Mouse (Mus musculus) lung, embryonic 16.5 days (tissue): ENCODE data around the gene Dnajb13. TPM values are rescaled to one million over a fixed set of nuclear protein-coding genes. Genes with fewer than 3 reads are reported as not detected.

Experiments used
- ATAC-seq: fragments of 200-750 bp; cut with Nextera tagmentation; 2 replicates; pipeline ENCODE4 v1.8.0; 2017; ENCODE audit warnings: low read depth, mild to moderate bottlenecking, moderate library complexity
- H3K27ac ChIP-seq: fragments of 300-500 bp; sonication (generic); 2 replicates; pipeline ENCODE4 v1.5.1; 2014; ENCODE audit warnings: mild to moderate bottlenecking, control low read depth, low read length
- H3K27me3 ChIP-seq: fragments of 300-500 bp; sonication (generic); 2 replicates; pipeline ENCODE4 v1.6.1; 2014; ENCODE audit warnings: low read depth, low read length, mixed read lengths; ENCODE audit not compliant: control insufficient read depth, insufficient read depth
- H3K36me3 ChIP-seq: fragments of 300-500 bp; sonication (generic); 2 replicates; pipeline ENCODE4 v1.6.1; 2014; ENCODE audit warnings: low read length; ENCODE audit not compliant: control insufficient read depth, insufficient read depth
- H3K4me1 ChIP-seq: fragments of 300-500 bp; sonication (generic); replicated peaks from 2 replicates; pipeline ENCODE4 v1.6.1; 2014; ENCODE audit warnings: low read length, mixed read lengths; ENCODE audit not compliant: control insufficient read depth, insufficient read depth
- H3K4me2 ChIP-seq: fragments of 300-500 bp; sonication (generic); 2 replicates; pipeline ENCODE4 v1.6.1; 2014; ENCODE audit warnings: low read depth, low read length, control low read depth
- H3K4me3 ChIP-seq: fragments of 300-500 bp; sonication (generic); 2 replicates; pipeline ENCODE4 v1.5.1; 2014; ENCODE audit warnings: mild to moderate bottlenecking, low read length, control low read depth
- H3K9ac ChIP-seq: fragments of 300-500 bp; sonication (generic); 2 replicates; pipeline ENCODE4 v1.6.1; 2014; ENCODE audit warnings: low read length, control low read depth
- H3K9me3 ChIP-seq: fragments of 300-500 bp; sonication (generic); 2 replicates; pipeline ENCODE4 v1.6.1; 2016; ENCODE audit warnings: low read length; ENCODE audit not compliant: control insufficient read depth
- WGBS: fragments of 180-500 bp; shearing (Covaris S2); extraction: QIAGEN DNeasy Blood & Tissue Kit; methylation state at CpG from one replicate; pipeline ENCODE4 v1.1.7; 2014; 5-methylcytosine and 5-hydroxymethylcytosine counted together
- polyA plus RNA-seq: library from polyadenylated mRNA; unstranded; fragments of >200 nt; fragmentation: Nextera tagmentation; extraction: Ambion mirVana; gene quantifications from 2 replicates; pipeline ENCODE4 v1.2.1, GENCODE M21; 2015

Dnajb13 gene
- polyA plus RNA-seq, 1 experiment from 2014 or later: 8.5 TPM

DNA sequence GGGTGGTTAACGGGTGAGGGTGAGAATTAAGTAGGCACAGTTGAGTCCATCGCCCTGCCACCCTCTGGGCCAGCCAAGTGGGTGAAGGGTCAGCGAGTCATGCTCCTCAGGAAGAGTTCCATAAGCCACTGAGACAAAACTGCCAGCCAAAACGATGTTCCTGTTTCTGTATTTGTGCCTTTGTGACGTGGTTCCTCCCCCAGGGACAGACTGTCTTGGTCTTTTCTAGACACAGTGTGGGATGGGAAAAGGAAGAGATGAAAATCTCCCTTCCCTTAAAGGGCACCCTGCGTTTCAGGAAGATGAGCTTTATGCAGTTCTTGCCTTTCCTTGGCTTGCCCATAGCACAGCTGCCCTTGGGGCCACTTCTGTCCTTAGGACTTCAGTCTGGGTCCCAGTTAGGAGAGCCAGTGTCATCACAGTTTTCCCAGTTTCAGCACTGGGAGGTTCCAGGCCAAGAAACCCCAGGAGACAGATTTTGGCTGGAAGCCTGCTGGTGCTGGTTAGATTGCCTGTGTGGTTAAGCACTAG is 53.1 kb downstream of the Dnajb13 start:
- Histone ChIP-seq H3K4me1 (peaks cover 13% of the 10 kb centered on the region), H3K27me3 (no peaks in the 10 kb centered on the region), H3K4me2 (no peak overlapping the region), H3K36me3 (peaks cover 4% of the 10 kb centered on the region), H3K9me3 (no peaks in the 10 kb centered on the region), H3K9ac (no peak overlapping the region), H3K27ac (no peak overlapping the region), H3K4me3 (no peak overlapping the region)
- WGBS: 81% methylated on average over 6 of the region's 6 CpGs
- ATAC-seq: no peak

DNA sequence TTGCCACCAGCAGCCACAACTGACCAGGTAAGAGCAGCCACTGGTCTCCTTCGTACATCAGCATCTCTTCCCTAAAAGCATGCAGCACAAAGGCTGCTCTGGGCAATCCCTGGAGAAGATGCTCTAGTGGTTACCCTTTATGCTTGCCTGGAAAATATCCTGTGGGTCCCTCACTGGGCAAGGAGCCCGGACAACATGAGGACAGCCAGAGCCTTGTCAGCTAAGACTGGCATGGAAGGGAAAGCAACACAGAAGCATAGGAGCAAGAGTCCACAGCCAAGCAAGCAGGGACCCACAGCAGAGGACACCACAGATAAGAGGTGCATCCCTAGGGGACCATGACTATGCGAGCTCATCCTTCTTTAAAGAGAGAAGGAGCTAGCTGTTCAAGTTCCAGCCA is 54.9 kb downstream of the Dnajb13 start:
- no peak for ATAC-seq
- Histone ChIP-seq H3K9ac (no peak overlapping the region), H3K27me3 (no peaks in the 10 kb centered on the region), H3K4me1 (peaks cover 4% of the 10 kb centered on the region; the same call in 1 of the 2 replicates), H3K4me2 (no peak overlapping the region), H3K36me3 (peaks cover 13% of the 10 kb centered on the region), H3K27ac (no peak overlapping the region), H3K4me3 (no peak overlapping the region), H3K9me3 (no peaks in the 10 kb centered on the region)
- 76% methylated on average over 3 of the region's 3 CpGs for WGBS

DNA sequence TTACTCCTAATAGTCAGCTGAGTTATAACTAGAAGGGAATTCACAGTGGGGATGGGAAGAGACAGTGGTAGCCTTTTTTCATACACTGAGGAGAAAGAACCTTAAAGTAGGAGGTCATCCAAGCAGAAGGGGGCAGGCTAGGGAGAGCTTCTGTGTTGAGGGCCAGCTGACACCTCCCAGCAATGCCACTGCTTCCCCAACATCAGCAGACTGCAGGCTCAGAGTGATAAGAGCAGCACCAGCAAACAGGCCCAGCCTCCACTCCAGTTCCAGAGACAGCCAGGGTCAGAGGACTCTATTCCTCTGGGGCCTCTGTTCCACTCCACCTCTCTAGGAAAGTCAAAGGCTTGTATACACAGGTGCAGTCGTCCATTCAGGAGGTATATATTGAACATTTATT is 56.6 kb downstream of the Dnajb13 start:
- Histone ChIP-seq H3K9me3 (no peaks in the 10 kb centered on the region), H3K4me1 (no peaks in the 10 kb centered on the region), H3K4me3 (no peak overlapping the region), H3K36me3 (peaks cover 21% of the 10 kb centered on the region), H3K9ac (no peak overlapping the region), H3K4me2 (no peak overlapping the region), H3K27me3 (no peaks in the 10 kb centered on the region), H3K27ac (no peak overlapping the region)
- no peak for ATAC-seq
- WGBS: 47% methylated on average over 1 of the region's 1 CpGs

Other genes starting within 250 kb of the Dnajb13 start
- gene P4ha3, start 229.4 kb downstream of the Dnajb13 start, polyA plus RNA-seq: 15.5 and 17.2 TPM in 2 replicates
- 23.1 and 24.6 TPM in 2 replicates for gene C2cd3, start 142.7 kb downstream of the Dnajb13 start, polyA plus RNA-seq
- gene Ppme1, start 142.7 kb downstream of the Dnajb13 start, polyA plus RNA-seq: 55.8 and 57.6 TPM in 2 replicates
- 0.09 TPM in 1 of 2 replicates, not detected in the other for gene Ucp3, start 42.0 kb downstream of the Dnajb13 start, polyA plus RNA-seq
- gene Ucp2, start 21.6 kb downstream of the Dnajb13 start, polyA plus RNA-seq: 306 and 325 TPM in 2 replicates
- gene Coa4, start 22.1 kb upstream of the Dnajb13 start, polyA plus RNA-seq: 19.6 and 20.4 TPM in 2 replicates
- gene Rab6a, start 92.5 kb upstream of the Dnajb13 start, polyA plus RNA-seq: 69.8 and 74.6 TPM in 2 replicates
- 74.6 and 76.3 TPM in 2 replicates for gene Mrpl48, start 93.3 kb upstream of the Dnajb13 start, polyA plus RNA-seq
- gene Plekhb1, start 147.5 kb upstream of the Dnajb13 start, polyA plus RNA-seq: 24.0 and 26.6 TPM in 2 replicates
- 39.3 and 45.7 TPM in 2 replicates for gene Fam168a, start 191.7 kb upstream of the Dnajb13 start, polyA plus RNA-seq